In genomic region chr16:35422141-35422540, GRCm38 (mm10) we compare ENCODE assay signal across 8 mouse cellular contexts. TPM values are rescaled to one million over a fixed set of nuclear protein-coding genes. Genes with fewer than 3 reads are reported as not detected.
DNase-seq lines count a peak whose midpoint lies in the region; ATAC-seq and TF ChIP-seq lines count a peak whose summit lies in the region.

No protein-coding gene starts in this region.

- H3K4me2 ChIP-seq in liver, embryonic 11.5 days, result no peak overlapping the region
- H3K4me2 ChIP-seq in kidney, postnatal 0 days (ENCODE audit: low read length), result no peak overlapping the region
- H3K4me2 ChIP-seq in neural tube, embryonic 14.5 days (ENCODE audit: low read depth, low read length), result no peak overlapping the region

- H3K27ac ChIP-seq in liver, adult 2 months (replicated peaks; ENCODE audit: insufficient read depth, low read depth, low read length), result no peak overlapping the region
- no peak overlapping the region for H3K27ac ChIP-seq in liver, embryonic 11.5 days (ENCODE audit: low read depth, low read length)
- H3K27ac ChIP-seq in kidney, postnatal 0 days, result peak overlapping the region; percentile 64; the same call in 1 of the 2 replicates
- H3K27ac ChIP-seq in neural tube, embryonic 14.5 days (ENCODE audit: low read depth, low read length), result no peak overlapping the region

- TF ChIP-seq CTCF in liver, adult 2 months (IDR thresholded peaks at IDR 0.05; ENCODE audit: low read depth, low read length), result peak; percentile 58
- TF ChIP-seq CTCF in kidney, postnatal 0 days (IDR thresholded peaks at IDR 0.05; ENCODE audit: low read depth), result peak; percentile 61

- H3K79me2 ChIP-seq in liver, adult 2 months (ENCODE audit: control insufficient read depth, insufficient read depth, low read length), result no peaks in the 10 kb centered on the region

- DNase-seq in adrenal gland, adult 18-20 months (ENCODE audit: low spot score in 2 of 2), result peak; percentile 10 to 31
- no peak for DNase-seq in adrenal gland, postnatal 4 days (ENCODE audit: low spot score in 2 of 2)
- DNase-seq in liver, adult 2 months (ENCODE audit: extremely low read depth, low read depth, low spot score), result no peak
- DNase-seq in liver, embryonic 11.5 days (ENCODE audit: low spot score), result no peak
- peak; percentile 27 for DNase-seq in cerebellum, adult 8-10 months
- peak; percentile 32 for DNase-seq in kidney, postnatal 0 days (ENCODE audit: low spot score)
- DNase-seq in gastrocnemius, adult 18-20 months (ENCODE audit: low spot score), result no peak

- no peaks in the 10 kb centered on the region for H3K4me1 ChIP-seq in liver, adult 2 months (ENCODE audit: control insufficient read depth, insufficient read depth, low read length)
- H3K4me1 ChIP-seq in liver, embryonic 11.5 days (replicated peaks; ENCODE audit: control insufficient read depth, insufficient read depth, low read length), result no peaks in the 10 kb centered on the region
- peaks cover 8% of the 10 kb centered on the region for H3K4me1 ChIP-seq in kidney, postnatal 0 days (replicated peaks; ENCODE audit: insufficient read depth, low read length)
- H3K4me1 ChIP-seq in neural tube, embryonic 14.5 days (ENCODE audit: control insufficient read depth, insufficient read depth, low read length), result no peaks in the 10 kb centered on the region

- 87% methylated on average over 4 of the region's 4 CpGs for WGBS in liver, adult 2 months
- WGBS in liver, embryonic 11.5 days, result 57% methylated on average over 4 of the region's 4 CpGs
- WGBS in kidney, postnatal 0 days, result 84% methylated on average over 4 of the region's 4 CpGs
- WGBS in neural tube, embryonic 14.5 days, result 80% methylated on average over 4 of the region's 4 CpGs

- H3K27me3 ChIP-seq in liver, adult 2 months (ENCODE audit: control insufficient read depth, insufficient read depth, low read length), result no peaks in the 10 kb centered on the region
- no peaks in the 10 kb centered on the region for H3K27me3 ChIP-seq in liver, embryonic 11.5 days (replicated peaks; ENCODE audit: control insufficient read depth, insufficient read depth, low read length)
- H3K27me3 ChIP-seq in kidney, postnatal 0 days (ENCODE audit: insufficient read depth, low read length), result no peaks in the 10 kb centered on the region
- H3K27me3 ChIP-seq in neural tube, embryonic 14.5 days (ENCODE audit: control insufficient read depth, insufficient read depth, low read length), result no peaks in the 10 kb centered on the region

- TF ChIP-seq POLR2A in liver, adult 2 months (IDR thresholded peaks at IDR 0.05; ENCODE audit: extremely low read depth, insufficient read depth, low read length), result no peak

- H3K9ac ChIP-seq in liver, adult 2 months (ENCODE audit: low read depth, low read length), result no peak overlapping the region
- no peak overlapping the region for H3K9ac ChIP-seq in liver, embryonic 11.5 days (ENCODE audit: low read depth, low read length)
- no peak overlapping the region for H3K9ac ChIP-seq in kidney, postnatal 0 days (ENCODE audit: low read depth, low read length)
- no peak overlapping the region for H3K9ac ChIP-seq in neural tube, embryonic 14.5 days (replicated peaks; ENCODE audit: low read depth, low read length)

- H3K36me3 ChIP-seq in liver, adult 2 months (ENCODE audit: control insufficient read depth, insufficient read depth, low read length), result peaks cover 46% of the 10 kb centered on the region
- peaks cover 5% of the 10 kb centered on the region; the same call in 1 of the 2 replicates for H3K36me3 ChIP-seq in liver, embryonic 11.5 days (ENCODE audit: control insufficient read depth, insufficient read depth, low read length)
- H3K36me3 ChIP-seq in kidney, postnatal 0 days (ENCODE audit: insufficient read depth, low read length), result peaks cover 3% of the 10 kb centered on the region; the same call in 1 of the 2 replicates
- no peaks in the 10 kb centered on the region for H3K36me3 ChIP-seq in neural tube, embryonic 14.5 days (ENCODE audit: control insufficient read depth, insufficient read depth, low read length)

- H3K4me3 ChIP-seq in liver, adult 2 months (ENCODE audit: insufficient read depth, low read depth, low read length), result no peak overlapping the region
- H3K4me3 ChIP-seq in liver, embryonic 11.5 days (ENCODE audit: low read depth, low read length), result no peak overlapping the region
- H3K4me3 ChIP-seq in kidney, postnatal 0 days (replicated peaks; ENCODE audit: low read depth, low read length), result no peak overlapping the region
- no peak overlapping the region for H3K4me3 ChIP-seq in neural tube, embryonic 14.5 days (ENCODE audit: low read depth, low read length)

- H3K9me3 ChIP-seq in liver, embryonic 11.5 days (ENCODE audit: control insufficient read depth, low read length), result no peaks in the 10 kb centered on the region
- no peaks in the 10 kb centered on the region for H3K9me3 ChIP-seq in kidney, postnatal 0 days (replicated peaks; ENCODE audit: low read length)
- H3K9me3 ChIP-seq in neural tube, embryonic 14.5 days (ENCODE audit: control insufficient read depth, low read length), result no peaks in the 10 kb centered on the region

- no peak for ATAC-seq in liver, embryonic 11.5 days (replicated peaks; ENCODE audit: low FRiP score)
- no peak for ATAC-seq in kidney, postnatal 0 days (replicated peaks; ENCODE audit: low FRiP score, low read depth)
- peak; percentile 39; the same call in 1 of the 2 replicates for ATAC-seq in neural tube, embryonic 14.5 days (ENCODE audit: low read depth)

RNA-seq across cellular contexts. Expression of gene Sec22a, which starts 58.4 kb away (rescaled TPM):
- total RNA-seq in adrenal gland, adult 18-20 months (2021), result 10 to 100 TPM; 19.0 to 25.2 TPM
- 10 to 100 TPM; 27.8 to 29.3 TPM for total RNA-seq in adrenal gland, postnatal 4 days (2021)
- total RNA-seq in liver, adult 2 months (2014; rRNA removed), result 21.0 and 24.8 TPM in 2 replicates
- 6.4 and 7.1 TPM in 2 replicates for polyA plus RNA-seq in liver, adult 2 months (2012; rRNA removed)
- 19.3 and 20.0 TPM in 2 replicates for polyA plus RNA-seq in liver, embryonic 11.5 days (2014; fragmentation: Nextera tagmentation; extraction: Ambion mirVana)
- 63.8 and 65.7 TPM in 2 replicates for polyA plus RNA-seq in kidney, postnatal 0 days (2015; fragmentation: Nextera tagmentation; extraction: Ambion mirVana)
- polyA plus RNA-seq in neural tube, embryonic 14.5 days (2014; fragmentation: Nextera tagmentation; extraction: Ambion mirVana), result 40.3 and 44.0 TPM in 2 replicates
- total RNA-seq in gastrocnemius, adult 18-20 months (2021), result 1 to 10 TPM; 4.1 to 5.4 TPM

Comparison
In these comparisons a context has a peak if more than half of its experiments do, and no peak if none do; other contexts are left out.
1. DNase-seq: peak in adrenal gland, adult 18-20 months (2 of 2), cerebellum, adult 8-10 months (single experiment) and kidney, postnatal 0 days (single experiment); none in adrenal gland, postnatal 4 days (0 of 2), liver, adult 2 months (single experiment), liver, embryonic 11.5 days (single experiment) and gastrocnemius, adult 18-20 months (single experiment).